Mouse (Mus musculus) adrenal gland, adult 8-10 months (tissue): ENCODE data around the gene Frmd8. TPM values are rescaled to one million over a fixed set of nuclear protein-coding genes. Genes with fewer than 3 reads are reported as not detected.
A peak's percentile ranks its signal among the peaks of the same experiment; 100 is the strongest.
"Not testable (repeated sequence)": the region's sequence is repeated elsewhere in the genome, so short reads cannot be mapped to it uniquely, and the experiment has no call there.

Source experiments
- DNase-seq: peaks from one replicate; pipeline ENCODE4 v3.0.0; 2022
- total RNA-seq, 4 experiments: library from RNA; stranded (reverse); gene quantifications; 2 replicates each; pipeline ENCODE4 v1.2.4; 2022

Frmd8 gene
- total RNA-seq, 4 experiments from 2014 or later = 47.6 to 55.2 (median 53.4) TPM

- DNase-seq = no peak
Measured at GRCm38 (mm10) chr19:5883935-5884334, 8.9 kb upstream of the Frmd8 start.

- not testable (repeated sequence) for DNase-seq
Measured at GRCm38 (mm10) chr19:5882079-5882478, 7.0 kb upstream of the Frmd8 start.

- no peak for DNase-seq
Measured at GRCm38 (mm10) chr19:5881155-5881554, 6.1 kb upstream of the Frmd8 start.

GRCm38 (mm10) chr19:5879735-5880134 is 4.7 kb upstream of the Frmd8 start:
- no peak for DNase-seq

GRCm38 (mm10) chr19:5878916-5879315 is 3.8 kb upstream of the Frmd8 start:
- no peak for DNase-seq

- peak; percentile 91 for DNase-seq
Measured at GRCm38 (mm10) chr19:5878362-5878722, 3.3 kb upstream of the Frmd8 start.

- DNase-seq = peak; percentile 86
Measured at GRCm38 (mm10) chr19:5877618-5878361, 2.7 kb upstream of the Frmd8 start, which contains the start of gene Slc25a45. Gene Slc25a45 (plus strand): TSS chr19:5877808.

- no peak for DNase-seq
Measured at GRCm38 (mm10) chr19:5874391-5874968, 594 bp downstream of the Frmd8 start.

GRCm38 (mm10) chr19:5872931-5873556 is 2.0 kb downstream of the Frmd8 start:
- no peak for DNase-seq

GRCm38 (mm10) chr19:5872528-5872927 is 2.5 kb downstream of the Frmd8 start:
- DNase-seq = no peak

GRCm38 (mm10) chr19:5871683-5872082 is 3.4 kb downstream of the Frmd8 start:
- DNase-seq = no peak

- DNase-seq = no peak
Measured at GRCm38 (mm10) chr19:5871273-5871672, 3.8 kb downstream of the Frmd8 start.

- DNase-seq = peak; percentile 72
Measured at GRCm38 (mm10) chr19:5868096-5868495, 7.0 kb downstream of the Frmd8 start.

- DNase-seq = no peak
Measured at GRCm38 (mm10) chr19:5864710-5865398, 10.2 kb downstream of the Frmd8 start.

- no peak for DNase-seq
Measured at GRCm38 (mm10) chr19:5863776-5864175, 11.3 kb downstream of the Frmd8 start.

GRCm38 (mm10) chr19:5862335-5863085 is 12.6 kb downstream of the Frmd8 start:
- DNase-seq = no peak

GRCm38 (mm10) chr19:5856604-5857003 is 18.5 kb downstream of the Frmd8 start:
- no peak for DNase-seq

GRCm38 (mm10) chr19:5852035-5852722 is 22.9 kb downstream of the Frmd8 start:
- DNase-seq = no peak

GRCm38 (mm10) chr19:5851481-5851971 is 23.5 kb downstream of the Frmd8 start:
- peak; percentile 14 for DNase-seq

GRCm38 (mm10) chr19:5850860-5851259 is 24.2 kb downstream of the Frmd8 start:
- no peak for DNase-seq

GRCm38 (mm10) chr19:5849843-5850527 is 25.1 kb downstream of the Frmd8 start:
- peak; percentile 92 for DNase-seq
